Mouse (Mus musculus): Measurements from ENCODE around the gene Ankrd60. TPM values are rescaled to one million over a fixed set of nuclear protein-coding genes. Genes with fewer than 3 reads are reported as not detected.

Ankrd60 gene
- polyA plus RNA-seq, 1 experiment from 2014 or later, result not detected

Other genes with a start within 250 kb of the Ankrd60 start
- gene 1700021F07Rik, start 55.8 kb downstream of the Ankrd60 start, polyA plus RNA-seq (2014; fragmentation: Nextera tagmentation; extraction: Ambion mirVana), result not detected in 2 replicates
- gene Rab22a, start 81.4 kb upstream of the Ankrd60 start, polyA plus RNA-seq (2014; fragmentation: Nextera tagmentation; extraction: Ambion mirVana), result 35.4 and 35.5 TPM in 2 replicates
- gene 1700010B08Rik, start 141.1 kb upstream of the Ankrd60 start, polyA plus RNA-seq (2014; fragmentation: Nextera tagmentation; extraction: Ambion mirVana), result not detected in 2 replicates
- gene Vapb, start 159.1 kb upstream of the Ankrd60 start, polyA plus RNA-seq (2014; fragmentation: Nextera tagmentation; extraction: Ambion mirVana), result 11.1 and 13.4 TPM in 2 replicates